Mouse (Mus musculus) forebrain, embryonic 15.5 days (tissue): ENCODE data around the gene Foxp1. TPM values are rescaled to one million over a fixed set of nuclear protein-coding genes. Genes with fewer than 3 reads are reported as not detected.

Experiments used
- ATAC-seq: fragments of 200-750 bp; cut with Nextera tagmentation; replicated peaks from 2 replicates; pipeline ENCODE4 v1.8.0; 2017; ENCODE audit warnings: mild to moderate bottlenecking, moderate TSS enrichment, moderate library complexity
- H3K27ac ChIP-seq: fragments of 300-500 bp; sonication (generic); replicated peaks from 2 replicates; pipeline ENCODE4 v1.5.1; 2015; ENCODE audit warnings: mild to moderate bottlenecking, inconsistent platforms
- H3K27me3 ChIP-seq: fragments of 300-500 bp; sonication (generic); 2 replicates; pipeline ENCODE4 v1.6.1; 2015; ENCODE audit warnings: inconsistent platforms
- H3K36me3 ChIP-seq: fragments of 300-500 bp; sonication (generic); 2 replicates; pipeline ENCODE4 v1.6.1; 2015; ENCODE audit warnings: mild to moderate bottlenecking, inconsistent platforms
- H3K4me1 ChIP-seq: fragments of 300-500 bp; sonication (generic); 2 replicates; pipeline ENCODE4 v1.6.1; 2015; ENCODE audit warnings: inconsistent platforms
- H3K4me2 ChIP-seq: fragments of 300-500 bp; sonication (generic); replicated peaks from 2 replicates; pipeline ENCODE4 v1.6.1; 2015; ENCODE audit warnings: mild to moderate bottlenecking, inconsistent platforms
- H3K4me3 ChIP-seq: fragments of 300-500 bp; sonication (generic); 2 replicates; pipeline ENCODE4 v1.5.1; 2015; ENCODE audit warnings: mild to moderate bottlenecking, inconsistent platforms
- H3K9ac ChIP-seq: fragments of 300-500 bp; sonication (generic); replicated peaks from 2 replicates; pipeline ENCODE4 v1.6.1; 2015; ENCODE audit warnings: mild to moderate bottlenecking, inconsistent platforms
- H3K9me3 ChIP-seq: fragments of 300-500 bp; sonication (generic); 2 replicates; pipeline ENCODE4 v1.6.1; 2016; ENCODE audit warnings: inconsistent platforms
- WGBS: fragments of 180-500 bp; shearing (Covaris S2); methylation state at CpG from one replicate; pipeline ENCODE4 v1.1.7; 2015; ENCODE audit warnings: mixed read lengths; 5-methylcytosine and 5-hydroxymethylcytosine counted together
- polyA plus RNA-seq: library from polyadenylated mRNA; unstranded; fragments of >200 nt; fragmentation: Nextera tagmentation; extraction: Ambion mirVana; gene quantifications from 2 replicates; pipeline ENCODE4 v1.2.1, GENCODE M21; 2015

Gene Foxp1
- polyA plus RNA-seq, 1 experiment from 2014 or later: 102 TPM

DNA sequence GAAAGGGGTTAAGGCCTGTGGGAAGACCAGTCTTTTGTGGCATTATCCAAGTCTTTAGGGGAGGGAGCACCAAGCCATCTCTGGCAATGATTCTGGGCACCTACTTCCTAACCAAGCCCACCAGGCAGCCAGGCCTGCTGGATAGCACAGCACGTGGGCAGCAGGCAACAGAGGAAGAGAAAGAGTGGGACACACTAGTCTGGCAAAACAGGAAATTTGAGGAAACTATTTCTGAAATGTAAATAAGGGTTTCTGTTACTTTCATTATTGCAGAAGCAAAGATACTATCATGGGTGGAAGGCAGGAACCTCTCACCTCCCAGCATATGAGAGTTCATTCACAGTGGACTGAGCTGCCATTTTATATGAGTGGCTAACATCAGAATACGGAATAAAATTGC lies 121.3 kb downstream of the Foxp1 start:
- no peak overlapping the region for H3K27ac ChIP-seq
- no peak overlapping the region for H3K4me2 ChIP-seq
- peaks cover 19% of the 10 kb centered on the region for H3K4me1 ChIP-seq
- no peaks in the 10 kb centered on the region for H3K36me3 ChIP-seq
- no peak for ATAC-seq
- no peak overlapping the region for H3K9ac ChIP-seq
- no peak overlapping the region for H3K4me3 ChIP-seq
- 41% methylated on average over 2 of the region's 2 CpGs for WGBS
- no peaks in the 10 kb centered on the region for H3K27me3 ChIP-seq
- H3K9me3 ChIP-seq: no peaks in the 10 kb centered on the region

DNA sequence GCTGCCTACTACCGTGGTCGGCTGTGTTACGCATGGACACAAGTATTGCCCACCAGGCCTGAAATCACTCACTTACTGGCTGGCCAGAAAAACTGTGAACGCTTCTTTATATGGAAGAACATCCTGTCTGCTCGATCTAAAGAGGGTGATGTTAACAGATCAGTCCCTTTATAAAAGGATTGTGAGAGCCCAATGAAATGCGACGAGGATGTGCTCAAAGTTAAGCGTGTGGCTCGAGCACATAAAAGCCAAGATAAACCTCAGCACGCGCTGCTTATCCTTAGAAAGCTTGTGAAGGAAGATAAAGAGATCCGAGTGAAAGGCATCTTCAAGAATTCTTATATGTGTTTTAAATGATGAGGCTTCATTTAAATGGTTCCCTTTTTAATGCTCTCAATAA lies 126.8 kb downstream of the Foxp1 start:
- no peak overlapping the region for H3K27ac ChIP-seq

DNA sequence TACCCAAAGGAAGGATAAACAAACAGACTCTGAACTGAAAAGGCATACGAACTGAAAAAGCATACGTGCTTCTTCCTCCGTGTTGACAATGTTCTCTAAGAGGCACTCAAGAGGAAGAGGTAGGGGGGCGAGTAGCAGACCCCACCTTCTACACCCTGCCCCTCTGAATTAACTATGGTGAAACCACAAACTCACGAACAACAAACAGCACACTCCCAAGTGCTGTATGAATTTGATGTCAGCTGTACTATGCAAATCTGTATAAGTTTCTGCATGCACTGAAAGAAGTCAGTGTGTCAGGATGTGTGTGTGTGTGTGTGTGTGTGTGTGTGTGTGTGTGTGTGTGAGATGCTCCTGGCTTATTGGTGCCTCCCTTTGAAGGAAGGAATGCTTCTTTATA lies 127.7 kb downstream of the Foxp1 start:
- no peak for ATAC-seq
- no peak overlapping the region for H3K4me3 ChIP-seq
- WGBS: 62% methylated on average over 5 of the region's 5 CpGs

More for the DNA sequence above, 126.8 kb downstream of the Foxp1 start:
- Histone ChIP-seq H3K9ac (no peak overlapping the region), H3K4me3 (no peak overlapping the region), H3K36me3 (no peaks in the 10 kb centered on the region), H3K4me1 (peaks cover 9% of the 10 kb centered on the region), H3K27me3 (no peaks in the 10 kb centered on the region), H3K4me2 (no peak overlapping the region), H3K9me3 (no peaks in the 10 kb centered on the region)
- 49% methylated on average over 12 of the region's 12 CpGs for WGBS
- ATAC-seq: no peak

DNA sequence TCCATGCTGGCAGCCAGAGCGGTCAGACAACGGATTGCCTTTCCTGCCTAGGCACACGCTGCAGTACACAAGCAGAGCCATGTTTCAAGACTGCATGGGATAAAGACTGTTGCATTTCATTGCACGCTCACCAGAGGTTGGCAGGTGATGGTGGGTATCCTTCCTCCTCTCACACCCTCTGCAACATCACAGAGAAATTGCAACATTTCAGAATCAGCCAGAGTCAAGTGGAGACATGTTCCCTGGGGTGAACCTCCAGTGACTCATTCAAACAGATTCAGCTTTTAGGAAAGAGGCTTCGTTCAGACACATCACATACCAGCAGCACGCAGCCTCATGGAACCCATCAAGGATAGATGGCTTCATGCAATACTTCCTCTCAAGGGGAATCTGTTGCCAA lies 130.0 kb downstream of the Foxp1 start:
- 96% methylated on average over 6 of the region's 6 CpGs for WGBS
- no peak overlapping the region for H3K9ac ChIP-seq
- no peak for ATAC-seq
- H3K36me3 ChIP-seq: no peaks in the 10 kb centered on the region
- H3K27me3 ChIP-seq: no peaks in the 10 kb centered on the region
- H3K4me1 ChIP-seq: peaks cover 7% of the 10 kb centered on the region
- H3K4me3 ChIP-seq: no peak overlapping the region
- no peak overlapping the region for H3K4me2 ChIP-seq
- H3K9me3 ChIP-seq: no peaks in the 10 kb centered on the region
- H3K27ac ChIP-seq: no peak overlapping the region

More for the DNA sequence above, 127.7 kb downstream of the Foxp1 start:
- no peak overlapping the region for H3K9ac ChIP-seq
- H3K27ac ChIP-seq: no peak overlapping the region
- no peak overlapping the region for H3K4me2 ChIP-seq
- H3K4me1 ChIP-seq: peaks cover 7% of the 10 kb centered on the region
- H3K27me3 ChIP-seq: no peaks in the 10 kb centered on the region
- H3K9me3 ChIP-seq: no peaks in the 10 kb centered on the region
- H3K36me3 ChIP-seq: no peaks in the 10 kb centered on the region

DNA sequence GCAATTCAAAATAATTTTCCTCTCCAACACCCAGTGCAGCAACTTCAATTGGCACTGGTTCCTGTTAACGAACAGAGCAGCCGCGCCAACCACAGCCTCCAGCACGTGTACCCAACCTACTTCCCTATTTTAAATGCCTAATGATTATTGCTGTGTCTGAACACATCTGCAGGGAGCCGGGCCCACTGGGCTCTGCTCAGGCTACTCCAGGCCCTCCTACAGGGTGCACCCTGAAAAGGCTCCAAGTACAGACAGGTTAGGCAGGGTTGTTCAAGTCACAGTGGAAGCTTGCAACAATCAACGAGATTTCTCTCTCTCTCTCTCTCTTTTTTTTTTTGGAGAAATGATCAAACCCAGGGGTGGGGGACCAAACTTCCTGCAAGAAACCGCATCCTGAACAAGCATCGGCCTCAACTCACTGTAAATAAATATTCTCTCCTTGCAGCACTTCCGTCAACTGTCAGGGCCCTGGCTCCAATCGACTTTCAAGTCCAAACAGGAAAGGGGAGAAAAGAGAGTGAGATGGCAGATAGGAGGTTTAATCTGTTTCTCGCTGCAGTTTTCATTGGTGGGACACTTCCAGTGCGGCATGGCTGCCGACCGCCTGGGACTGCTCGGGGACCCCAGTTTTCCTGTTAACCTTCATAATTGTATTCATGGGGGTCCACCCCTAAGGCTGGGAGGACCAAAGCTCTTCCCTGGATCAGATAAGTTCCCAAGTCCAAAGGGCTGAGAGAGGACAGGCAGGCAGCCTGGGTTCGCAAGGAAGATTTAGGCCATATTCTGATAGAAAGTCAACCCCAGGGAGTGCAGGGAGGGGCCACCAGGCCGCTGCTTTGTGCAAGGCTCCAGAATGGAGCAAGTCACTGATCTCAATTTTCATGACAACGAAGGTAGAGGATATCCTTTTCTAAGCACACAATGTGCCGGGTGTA lies 133.5 kb downstream of the Foxp1 start:
- Histone ChIP-seq H3K27ac (peak overlapping the region; percentile 38; the same call in 1 of the 2 replicates), H3K4me2 (no peak overlapping the region), H3K27me3 (no peaks in the 10 kb centered on the region), H3K9ac (no peak overlapping the region), H3K4me3 (no peak overlapping the region), H3K9me3 (no peaks in the 10 kb centered on the region), H3K36me3 (no peaks in the 10 kb centered on the region), H3K4me1 (no peaks in the 10 kb centered on the region)
- ATAC-seq: no peak
- WGBS: 69% methylated on average over 19 of the region's 19 CpGs

DNA sequence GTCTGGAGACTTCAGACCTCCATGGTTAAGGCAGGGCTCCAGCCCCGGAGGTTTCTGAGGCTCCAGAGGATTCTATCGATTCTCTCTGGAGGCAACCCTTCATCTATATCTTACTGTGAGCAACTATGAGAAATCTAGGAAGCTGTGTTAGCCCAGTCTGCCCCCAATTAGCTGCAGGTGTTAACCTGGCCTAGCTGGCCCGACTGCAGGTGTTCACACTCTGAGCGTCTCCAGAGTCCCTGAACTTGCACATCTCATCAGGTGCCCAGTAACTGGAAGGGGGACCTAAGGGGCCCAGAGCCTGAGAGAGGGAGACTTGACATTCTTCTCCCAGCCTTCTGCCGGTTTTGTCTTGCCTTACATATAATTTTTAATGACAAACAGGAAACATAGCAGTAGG lies 134.5 kb downstream of the Foxp1 start:
- WGBS: 91% methylated on average over 5 of the region's 5 CpGs
- no peaks in the 10 kb centered on the region for H3K27me3 ChIP-seq
- H3K9ac ChIP-seq: no peak overlapping the region
- H3K4me3 ChIP-seq: no peak overlapping the region
- no peak for ATAC-seq
- H3K27ac ChIP-seq: no peak overlapping the region
- H3K9me3 ChIP-seq: no peaks in the 10 kb centered on the region
- H3K36me3 ChIP-seq: no peaks in the 10 kb centered on the region
- H3K4me1 ChIP-seq: 0 out of 2 replicates have a peak, but pooled peaks cover 5% of the 10 kb centered on the region
- no peak overlapping the region for H3K4me2 ChIP-seq

DNA sequence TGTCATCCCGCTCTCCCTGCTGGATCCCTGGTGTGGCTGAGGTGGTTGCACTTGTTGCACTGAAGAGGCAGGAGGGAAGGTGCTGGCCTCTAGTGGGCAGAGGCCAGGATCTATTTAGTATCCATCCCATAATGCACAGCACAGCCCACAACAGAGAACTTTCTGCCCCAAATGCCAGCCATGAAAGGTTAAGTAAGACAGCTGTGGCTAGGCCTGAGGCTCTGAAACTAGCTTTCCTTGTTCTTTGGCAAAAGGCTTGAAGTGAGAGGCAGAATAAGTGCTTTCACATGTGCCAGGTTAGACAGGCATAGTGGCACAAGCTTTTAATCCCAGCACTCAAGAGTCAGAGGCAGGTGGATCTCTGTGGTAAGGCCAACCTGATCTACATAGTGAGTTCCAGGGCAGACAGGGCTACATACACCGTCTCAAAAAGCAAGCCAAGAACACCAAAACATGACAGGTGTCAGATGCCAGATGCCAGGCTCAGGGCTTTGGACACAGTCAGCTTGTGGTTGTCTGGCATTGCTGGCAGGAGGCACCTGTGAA lies 137.4 kb downstream of the Foxp1 start:
- no peak overlapping the region for H3K4me3 ChIP-seq
- WGBS: 67% methylated on average over 2 of the region's 2 CpGs
- no peaks in the 10 kb centered on the region for H3K36me3 ChIP-seq
- H3K27me3 ChIP-seq: no peaks in the 10 kb centered on the region
- no peak overlapping the region for H3K27ac ChIP-seq
- H3K4me2 ChIP-seq: no peak overlapping the region
- H3K9ac ChIP-seq: no peak overlapping the region
- H3K4me1 ChIP-seq: 0 out of 2 replicates have a peak, but pooled peaks cover 5% of the 10 kb centered on the region
- H3K9me3 ChIP-seq: no peaks in the 10 kb centered on the region
- no peak for ATAC-seq

DNA sequence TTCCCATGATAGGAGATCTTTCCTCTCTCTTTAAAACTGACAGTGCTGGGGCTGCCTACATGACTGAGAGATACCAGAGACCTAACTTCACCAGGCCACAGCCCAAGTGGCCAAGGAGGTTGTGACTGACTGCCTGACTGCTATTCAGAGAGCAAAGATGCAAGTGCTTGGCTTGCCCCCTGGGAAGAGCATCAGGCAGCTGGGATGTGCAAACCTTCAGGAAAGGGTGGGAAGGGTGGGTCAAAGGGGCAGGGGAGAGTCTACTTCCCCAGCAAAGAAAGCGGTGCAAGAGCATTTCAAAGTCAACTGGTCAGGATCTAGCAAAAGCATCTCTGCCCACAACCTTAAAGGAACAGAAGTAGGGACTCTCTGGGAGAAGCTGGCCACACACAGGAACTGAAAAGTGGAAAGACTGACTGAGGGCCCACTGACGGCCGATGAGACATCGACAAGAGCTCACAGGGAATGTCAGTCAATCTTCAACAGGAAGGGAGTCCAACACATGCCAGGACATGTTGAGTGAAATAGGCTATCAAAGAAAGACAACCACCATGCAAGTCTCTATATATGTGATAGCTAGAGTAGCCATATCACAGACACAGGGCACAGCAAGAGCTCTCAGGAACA lies 138.6 kb downstream of the Foxp1 start:
- no peak for ATAC-seq
- H3K4me2 ChIP-seq: no peak overlapping the region
- H3K27ac ChIP-seq: no peak overlapping the region
- no peaks in the 10 kb centered on the region for H3K36me3 ChIP-seq
- H3K27me3 ChIP-seq: no peaks in the 10 kb centered on the region
- no peak overlapping the region for H3K9ac ChIP-seq
- 0 out of 2 replicates have a peak, but pooled peaks cover 5% of the 10 kb centered on the region for H3K4me1 ChIP-seq
- no peaks in the 10 kb centered on the region for H3K9me3 ChIP-seq
- WGBS: 83% methylated on average over 4 of the region's 4 CpGs
- H3K4me3 ChIP-seq: no peak overlapping the region

DNA sequence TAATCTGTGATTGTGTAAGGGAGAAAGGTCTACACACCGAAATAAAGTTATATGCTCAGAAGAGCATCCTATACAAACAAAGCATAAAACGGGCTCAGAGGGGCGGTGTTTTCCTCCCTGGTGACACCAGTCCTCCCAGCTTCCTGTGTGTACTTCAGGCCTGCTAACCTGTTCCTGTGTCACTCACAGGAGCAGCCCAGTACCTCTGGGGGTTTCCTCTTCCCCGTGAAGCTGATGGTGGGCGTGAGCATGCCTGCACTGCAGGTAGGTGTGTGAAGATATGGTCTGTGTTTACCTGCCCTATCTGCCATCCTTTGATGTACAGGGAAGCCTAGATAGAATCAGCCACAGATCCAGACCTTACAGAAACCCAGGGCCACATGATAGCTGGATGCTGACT lies 142.4 kb downstream of the Foxp1 start:
- Histone ChIP-seq H3K4me1 (peaks cover 31% of the 10 kb centered on the region), H3K4me3 (no peak overlapping the region), H3K9ac (no peak overlapping the region), H3K27me3 (no peaks in the 10 kb centered on the region), H3K36me3 (no peaks in the 10 kb centered on the region), H3K4me2 (no peak overlapping the region), H3K27ac (no peak overlapping the region), H3K9me3 (no peaks in the 10 kb centered on the region)
- ATAC-seq: no peak
- WGBS: 95% methylated on average over 5 of the region's 5 CpGs

DNA sequence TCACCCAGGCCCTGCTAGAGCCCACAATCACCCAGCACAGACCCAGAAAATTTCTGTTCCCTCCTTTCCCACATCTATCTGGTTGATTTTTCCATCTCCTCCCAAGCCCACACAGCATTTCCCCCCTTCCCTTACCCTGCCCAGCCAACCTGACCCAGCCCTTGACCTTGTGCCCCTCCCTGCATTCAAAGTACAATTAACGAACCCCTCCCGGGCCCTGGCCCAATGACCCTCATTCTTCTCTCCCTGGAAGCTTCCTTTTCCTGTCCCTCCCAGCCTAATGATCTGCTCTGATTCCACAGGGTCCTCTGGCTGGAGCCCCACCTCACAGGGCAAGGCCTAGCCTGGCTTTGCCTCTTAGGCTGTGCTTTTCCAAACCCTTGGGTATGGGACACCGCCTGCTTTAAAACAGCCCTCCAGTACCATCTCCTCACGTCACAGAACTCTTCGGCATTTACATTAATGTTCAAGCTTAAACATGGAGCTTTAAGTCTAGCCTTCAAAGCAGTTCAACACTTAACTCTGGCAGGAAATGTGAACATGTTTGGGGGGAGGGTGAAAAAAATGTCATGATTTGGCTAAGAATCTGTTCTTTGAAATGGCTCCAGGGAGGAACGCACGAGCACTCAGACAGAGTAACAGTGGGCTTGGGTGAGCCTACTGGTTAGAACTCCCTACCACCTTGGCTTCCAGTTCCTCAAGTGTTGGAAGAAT lies 143.4 kb downstream of the Foxp1 start:
- Histone ChIP-seq H3K4me3 (no peak overlapping the region), H3K4me1 (peaks cover 41% of the 10 kb centered on the region), H3K36me3 (no peaks in the 10 kb centered on the region), H3K27me3 (no peaks in the 10 kb centered on the region), H3K27ac (0 out of 2 replicates have a peak overlapping the region, but pooled peaks have one; percentile 12), H3K9ac (no peak overlapping the region), H3K9me3 (no peaks in the 10 kb centered on the region), H3K4me2 (no peak overlapping the region)
- ATAC-seq: no peak
- 73% methylated on average over 7 of the region's 7 CpGs for whole genome bisulfite sequencing

DNA sequence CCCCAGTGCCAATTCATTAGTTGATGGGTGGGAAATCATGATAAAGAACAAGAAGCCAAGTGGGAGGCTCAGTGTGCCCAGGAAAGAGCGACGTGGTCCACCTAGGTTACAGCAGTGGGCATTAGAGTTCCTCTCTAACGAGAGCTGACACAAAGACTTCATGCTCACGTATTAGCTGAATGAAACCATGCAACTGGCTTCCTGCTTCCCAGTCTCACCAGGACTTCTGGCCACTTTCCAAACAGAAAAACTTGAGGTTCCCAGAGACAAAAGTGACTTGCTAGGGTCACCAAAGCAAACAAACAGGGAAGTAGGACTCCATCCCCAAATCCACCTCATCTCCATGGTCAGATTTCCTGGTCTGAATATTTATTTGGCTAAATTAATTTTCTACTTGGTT lies 144.8 kb downstream of the Foxp1 start:
- Histone ChIP-seq H3K4me3 (no peak overlapping the region), H3K4me1 (peaks cover 38% of the 10 kb centered on the region), H3K36me3 (no peaks in the 10 kb centered on the region), H3K9me3 (no peaks in the 10 kb centered on the region), H3K27me3 (no peaks in the 10 kb centered on the region), H3K27ac (peak overlapping the region; percentile 84), H3K4me2 (no peak overlapping the region), H3K9ac (no peak overlapping the region)
- no peak for ATAC-seq
- WGBS: 34% methylated on average over 4 of the region's 4 CpGs

DNA sequence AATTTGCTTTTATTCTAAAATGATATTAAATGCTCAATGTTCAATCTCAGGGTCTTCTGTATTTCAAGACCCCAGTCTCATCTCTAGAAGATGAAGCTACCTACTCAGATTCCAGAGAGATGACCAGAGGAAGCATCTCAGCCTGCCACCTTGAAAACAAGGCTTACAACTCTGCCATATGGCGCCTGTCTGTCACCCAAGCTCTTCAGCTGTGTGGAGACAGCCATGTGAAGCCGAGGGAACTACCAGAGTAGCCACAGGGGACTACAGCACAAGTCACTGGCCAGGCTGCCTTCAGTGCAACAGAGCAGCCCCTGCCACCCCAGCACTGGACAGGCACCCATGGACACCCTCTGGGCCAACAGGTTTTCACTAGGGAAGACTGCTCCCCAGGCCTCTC lies 145.4 kb downstream of the Foxp1 start:
- Histone ChIP-seq H3K4me2 (no peak overlapping the region), H3K27ac (peak overlapping the region; percentile 84)
- WGBS: 66% methylated on average over 2 of the region's 2 CpGs

More for the DNA sequence above, 145.4 kb downstream of the Foxp1 start:
- Histone ChIP-seq H3K4me1 (peaks cover 38% of the 10 kb centered on the region), H3K4me3 (no peak overlapping the region), H3K9me3 (no peaks in the 10 kb centered on the region), H3K36me3 (no peaks in the 10 kb centered on the region), H3K27me3 (no peaks in the 10 kb centered on the region), H3K9ac (no peak overlapping the region)
- peak; percentile 45; the same call in 1 of the 2 replicates for ATAC-seq
